Mouse (Mus musculus) heart, embryonic 10.5 days (tissue): ENCODE data around the gene Pdk4. TPM values are rescaled to one million over a fixed set of nuclear protein-coding genes. Genes with fewer than 3 reads are reported as not detected.

Experiments
- DNase-seq: peaks from one replicate; pipeline ENCODE4 v3.0.0-alpha.2; 2017; ENCODE audit warnings: low spot score
- H3K27ac ChIP-seq: fragments of 300-500 bp; sonication (generic); 2 replicates; pipeline ENCODE4 v1.5.1; 2016; ENCODE audit warnings: mild to moderate bottlenecking
- H3K27me3 ChIP-seq: fragments of 300-500 bp; sonication (generic); 2 replicates; pipeline ENCODE4 v1.6.1; 2016; ENCODE audit warnings: mild to moderate bottlenecking; ENCODE audit not compliant: poor library complexity, insufficient read depth, severe bottlenecking
- H3K36me3 ChIP-seq: fragments of 300-500 bp; sonication (generic); 2 replicates; pipeline ENCODE4 v1.6.1; 2016; ENCODE audit warnings: mild to moderate bottlenecking, moderate library complexity
- H3K4me1 ChIP-seq: fragments of 300-500 bp; sonication (generic); 2 replicates; pipeline ENCODE4 v1.6.1; 2016; ENCODE audit warnings: mild to moderate bottlenecking
- H3K4me3 ChIP-seq: fragments of 300-500 bp; sonication (generic); 2 replicates; pipeline ENCODE4 v1.5.1; 2016; ENCODE audit warnings: mild to moderate bottlenecking, moderate library complexity
- H3K9me3 ChIP-seq: fragments of 300-500 bp; sonication (generic); 2 replicates; pipeline ENCODE4 v1.6.1; 2016; ENCODE audit warnings: mild to moderate bottlenecking, moderate library complexity
- WGBS: fragments of 180-500 bp; shearing (Covaris S2); methylation state at CpG from one replicate; pipeline ENCODE4 v1.1.7; 2016; 5-methylcytosine and 5-hydroxymethylcytosine counted together
- polyA plus RNA-seq: library from polyadenylated mRNA; unstranded; fragments of >200 nt; fragmentation: Nextera tagmentation; extraction: Ambion mirVana; gene quantifications from 2 replicates; pipeline ENCODE4 v1.2.1, GENCODE M21; 2016

The Pdk4 gene
- 7.7 and 12.0 TPM in 2 replicates for polyA plus RNA-seq

GRCm38 (mm10) chr6:5495961-5496853 lies at the start of gene Pdk4:
Gene Pdk4, minus strand, starts transcription at chr6:5496309.
- H3K4me3 ChIP-seq: peak within 1 kb of the TSS; percentile 77
- peaks cover 13% of the 10 kb centered on the region; the same call in 1 of the 2 replicates for H3K36me3 ChIP-seq
- peak within 1 kb of the TSS; percentile 93 for H3K27ac ChIP-seq
- DNase-seq: peak; percentile 94
- WGBS: under 1% methylated on average over 43 of the region's 43 CpGs
- no peaks in the 10 kb centered on the region for H3K9me3 ChIP-seq
- H3K27me3 ChIP-seq: no peaks in the 10 kb centered on the region
- peaks cover 12% of the 10 kb centered on the region for H3K4me1 ChIP-seq

GRCm38 (mm10) chr6:5537855-5538365 lies 41.8 kb upstream of the Pdk4 start:
- Histone ChIP-seq H3K4me3 (no peak overlapping the region), H3K9me3 (no peaks in the 10 kb centered on the region), H3K27me3 (no peaks in the 10 kb centered on the region), H3K4me1 (no peaks in the 10 kb centered on the region), H3K36me3 (no peaks in the 10 kb centered on the region), H3K27ac (no peak overlapping the region)
- DNase-seq: no peak
- WGBS: 72% methylated on average over 2 of the region's 2 CpGs

- Histone ChIP-seq H3K9me3 (no peaks in the 10 kb centered on the region), H3K36me3 (no peaks in the 10 kb centered on the region), H3K4me1 (no peaks in the 10 kb centered on the region), H3K27ac (no peak overlapping the region), H3K4me3 (no peak overlapping the region), H3K27me3 (no peaks in the 10 kb centered on the region)
- no peak for DNase-seq
These were observed 39.6 kb upstream of the Pdk4 start for GRCm38 (mm10) chr6:5535754-5536153.

- H3K4me1 ChIP-seq: no peaks in the 10 kb centered on the region
- no peaks in the 10 kb centered on the region for H3K27me3 ChIP-seq
- H3K27ac ChIP-seq: no peak overlapping the region
- DNase-seq: no peak
- WGBS: 79% methylated on average over 5 of the region's 5 CpGs
- H3K9me3 ChIP-seq: no peaks in the 10 kb centered on the region
- H3K4me3 ChIP-seq: no peak overlapping the region
- H3K36me3 ChIP-seq: no peaks in the 10 kb centered on the region
These were observed 21.0 kb upstream of the Pdk4 start for GRCm38 (mm10) chr6:5517091-5517490.

GRCm38 (mm10) chr6:5509757-5510156 lies 13.6 kb upstream of the Pdk4 start:
- WGBS: 26% methylated on average over 5 of the region's 5 CpGs
- H3K4me1 ChIP-seq: peaks cover 14% of the 10 kb centered on the region
- no peaks in the 10 kb centered on the region for H3K36me3 ChIP-seq
- no peaks in the 10 kb centered on the region for H3K9me3 ChIP-seq
- H3K4me3 ChIP-seq: no peak overlapping the region
- H3K27ac ChIP-seq: peak overlapping the region; percentile 57; the same call in 1 of the 2 replicates
- DNase-seq: no peak
- no peaks in the 10 kb centered on the region for H3K27me3 ChIP-seq

GRCm38 (mm10) chr6:5509303-5509702 lies 13.2 kb upstream of the Pdk4 start:
- Histone ChIP-seq H3K27me3 (no peaks in the 10 kb centered on the region), H3K9me3 (no peaks in the 10 kb centered on the region), H3K4me1 (peaks cover 14% of the 10 kb centered on the region), H3K27ac (peak overlapping the region; percentile 57), H3K4me3 (no peak overlapping the region), H3K36me3 (no peaks in the 10 kb centered on the region)
- 25% methylated on average over 5 of the region's 5 CpGs for WGBS
- DNase-seq: no peak

GRCm38 (mm10) chr6:5507821-5508220 lies 11.7 kb upstream of the Pdk4 start:
- Histone ChIP-seq H3K27ac (no peak overlapping the region), H3K36me3 (no peaks in the 10 kb centered on the region), H3K4me1 (peaks cover 14% of the 10 kb centered on the region), H3K4me3 (no peak overlapping the region), H3K9me3 (no peaks in the 10 kb centered on the region), H3K27me3 (no peaks in the 10 kb centered on the region)
- WGBS: 71% methylated on average over 5 of the region's 5 CpGs
- no peak for DNase-seq

GRCm38 (mm10) chr6:5506271-5506670 lies 10.2 kb upstream of the Pdk4 start:
- no peak overlapping the region for H3K4me3 ChIP-seq
- no peak overlapping the region for H3K27ac ChIP-seq
- 88% methylated on average over 3 of the region's 3 CpGs for WGBS
- no peaks in the 10 kb centered on the region for H3K36me3 ChIP-seq
- DNase-seq: no peak
- H3K9me3 ChIP-seq: no peaks in the 10 kb centered on the region
- no peaks in the 10 kb centered on the region for H3K27me3 ChIP-seq
- H3K4me1 ChIP-seq: peaks cover 14% of the 10 kb centered on the region

- no peaks in the 10 kb centered on the region for H3K9me3 ChIP-seq
- no peak overlapping the region for H3K27ac ChIP-seq
- no peaks in the 10 kb centered on the region for H3K27me3 ChIP-seq
- H3K4me3 ChIP-seq: no peak overlapping the region
- no peaks in the 10 kb centered on the region for H3K4me1 ChIP-seq
- WGBS: 93% methylated on average over 1 of the region's 1 CpGs
- DNase-seq: no peak
- no peaks in the 10 kb centered on the region for H3K36me3 ChIP-seq
These were observed 6.7 kb upstream of the Pdk4 start for GRCm38 (mm10) chr6:5502810-5503209.

- Histone ChIP-seq H3K9me3 (no peaks in the 10 kb centered on the region), H3K27me3 (no peaks in the 10 kb centered on the region), H3K36me3 (no peaks in the 10 kb centered on the region), H3K27ac (no peak overlapping the region), H3K4me3 (no peak overlapping the region), H3K4me1 (peaks cover 5% of the 10 kb centered on the region)
- WGBS: 83% methylated on average over 10 of the region's 10 CpGs
- no peak for DNase-seq
These were observed 5.4 kb upstream of the Pdk4 start for GRCm38 (mm10) chr6:5501551-5501950.

GRCm38 (mm10) chr6:5498740-5499139 lies 2.6 kb upstream of the Pdk4 start:
- DNase-seq: no peak
- Histone ChIP-seq H3K4me3 (no peak overlapping the region), H3K9me3 (no peaks in the 10 kb centered on the region), H3K36me3 (no peaks in the 10 kb centered on the region), H3K27me3 (no peaks in the 10 kb centered on the region), H3K27ac (no peak overlapping the region), H3K4me1 (peaks cover 12% of the 10 kb centered on the region)
- 84% methylated on average over 11 of the region's 11 CpGs for WGBS

GRCm38 (mm10) chr6:5496854-5497235 lies 736 bp upstream of the Pdk4 start:
- no peaks in the 10 kb centered on the region for H3K27me3 ChIP-seq
- H3K9me3 ChIP-seq: no peaks in the 10 kb centered on the region
- H3K36me3 ChIP-seq: peaks cover 7% of the 10 kb centered on the region; the same call in 1 of the 2 replicates
- H3K4me1 ChIP-seq: peaks cover 12% of the 10 kb centered on the region
- WGBS: 43% methylated on average over 3 of the region's 3 CpGs
- H3K4me3 ChIP-seq: peak overlapping the region; percentile 77
- peak overlapping the region; percentile 93 for H3K27ac ChIP-seq
- DNase-seq: no peak

- peaks cover 51% of the 10 kb centered on the region for H3K36me3 ChIP-seq
These were observed 11.1 kb downstream of the Pdk4 start for GRCm38 (mm10) chr6:5485028-5485427.

More at GRCm38 (mm10) chr6:5485028-5485427, 11.1 kb downstream of the Pdk4 start:
- Histone ChIP-seq H3K9me3 (no peaks in the 10 kb centered on the region), H3K27ac (no peak overlapping the region), H3K27me3 (no peaks in the 10 kb centered on the region), H3K4me1 (no peaks in the 10 kb centered on the region), H3K4me3 (no peak overlapping the region)
- WGBS: 82% methylated on average over 7 of the region's 7 CpGs
- DNase-seq: no peak
